Mouse (Mus musculus): ENCODE measurements around the gene Atp8a1.
"Not testable (repeated sequence)": the region's sequence is repeated elsewhere in the genome, so short reads cannot be mapped to it uniquely, and the experiment has no call there.

Gene Atp8a1

GRCm38 (mm10) chr5:67826278-67826677 is 21.0 kb downstream of the Atp8a1 start:
- DNase-seq, result peak; percentile 21 to 30

GRCm38 (mm10) chr5:67824600-67824999 is 22.6 kb downstream of the Atp8a1 start:
- DNase-seq, result no peak

- no peak for DNase-seq
Measured at GRCm38 (mm10) chr5:67823771-67824170, 23.5 kb downstream of the Atp8a1 start.

GRCm38 (mm10) chr5:67822619-67823018 is 24.6 kb downstream of the Atp8a1 start:
- no peak for DNase-seq

GRCm38 (mm10) chr5:67821987-67822401 is 25.2 kb downstream of the Atp8a1 start:
- DNase-seq, result peak; percentile 77 to 79

GRCm38 (mm10) chr5:67821185-67821584 is 26.0 kb downstream of the Atp8a1 start:
- peak; percentile 25 to 34 for DNase-seq

- no peak for DNase-seq
Measured at GRCm38 (mm10) chr5:67819451-67819850, 27.8 kb downstream of the Atp8a1 start.

- no peak for DNase-seq
Measured at GRCm38 (mm10) chr5:67815572-67816325, 31.5 kb downstream of the Atp8a1 start.

- DNase-seq, result not testable (repeated sequence)
Measured at GRCm38 (mm10) chr5:67815060-67815459, 32.2 kb downstream of the Atp8a1 start.

- DNase-seq, result no peak
Measured at GRCm38 (mm10) chr5:67814437-67814965, 32.7 kb downstream of the Atp8a1 start.

GRCm38 (mm10) chr5:67813334-67813733 is 33.9 kb downstream of the Atp8a1 start:
- DNase-seq, result no peak

- DNase-seq, result no peak
Measured at GRCm38 (mm10) chr5:67802174-67803030, 44.8 kb downstream of the Atp8a1 start.

GRCm38 (mm10) chr5:67800801-67801200 is 46.4 kb downstream of the Atp8a1 start:
- no peak for DNase-seq

GRCm38 (mm10) chr5:67799785-67800184 is 47.4 kb downstream of the Atp8a1 start:
- no peak for DNase-seq

GRCm38 (mm10) chr5:67798348-67798747 is 48.9 kb downstream of the Atp8a1 start:
- no peak for DNase-seq

GRCm38 (mm10) chr5:67797006-67797958 is 50.0 kb downstream of the Atp8a1 start:
- DNase-seq, result no peak

GRCm38 (mm10) chr5:67794129-67794800 is 53.0 kb downstream of the Atp8a1 start:
- no peak for DNase-seq

- DNase-seq, result no peak
Measured at GRCm38 (mm10) chr5:67782775-67783174, 64.5 kb downstream of the Atp8a1 start.

GRCm38 (mm10) chr5:67778026-67778425 is 69.2 kb downstream of the Atp8a1 start:
- DNase-seq, result no peak

- DNase-seq, result no peak
Measured at GRCm38 (mm10) chr5:67774186-67774585, 73.0 kb downstream of the Atp8a1 start.

GRCm38 (mm10) chr5:67768708-67769107 is 78.5 kb downstream of the Atp8a1 start:
- DNase-seq, result no peak

GRCm38 (mm10) chr5:67764798-67765197 is 82.4 kb downstream of the Atp8a1 start:
- DNase-seq, result peak; percentile 20 to 27

All from B cell, adult 2 months (primary cell).